Mouse (Mus musculus) heart, adult 8-10 months (tissue): ENCODE results near the gene Rasl2-9. TPM values are rescaled to one million over a fixed set of nuclear protein-coding genes. Genes with fewer than 3 reads are reported as not detected.
"Not testable (repeated sequence)": the region's sequence is repeated elsewhere in the genome, so short reads cannot be mapped to it uniquely, and the experiment has no call there.

Experiments
- DNase-seq: peaks from one replicate; pipeline ENCODE4 v3.0.0; 2022; ENCODE audit warnings: low spot score
- total RNA-seq, 4 experiments: library from RNA; stranded (reverse); gene quantifications; 2 replicates each; pipeline ENCODE4 v1.2.4; 2022

Gene Rasl2-9
- 1 to 10 TPM; 7.4 to 9.7 (median 8.9) TPM for total RNA-seq

- DNase-seq: peak; percentile 67
Observed at GRCm38 (mm10) chr7:5125549-5126406, at the start of gene Rasl2-9. Rasl2-9 (minus strand) TSS chr7:5125950.

DNA sequence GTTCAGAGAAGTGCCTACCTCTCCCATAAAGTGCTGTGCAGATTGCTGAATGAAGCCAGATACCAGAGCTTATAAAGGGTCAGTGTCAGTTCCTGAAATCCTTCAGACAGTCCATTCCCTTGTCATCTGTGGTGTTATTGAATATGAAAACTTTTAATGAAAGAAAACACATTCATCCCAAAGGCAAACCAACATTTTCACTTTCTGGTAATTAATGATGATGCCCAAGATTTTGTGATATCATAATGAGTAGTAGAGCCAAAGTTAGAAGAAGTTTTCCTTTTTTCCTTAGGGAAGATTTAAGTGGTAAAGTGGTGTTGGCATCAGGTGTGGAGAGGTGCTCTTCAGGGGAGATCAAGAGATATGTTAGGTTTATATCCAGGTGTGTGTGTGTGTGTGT, 23.8 kb upstream of the Rasl2-9 start, which contains the start of gene Vmn1r55:
Vmn1r55 (minus strand) TSS at position 101 of the 400 bp plus-strand sequence.
- DNase-seq: not testable (repeated sequence)

- peak; percentile 47 for DNase-seq
Observed at GRCm38 (mm10) chr7:5125078-5125477, 672 bp downstream of the Rasl2-9 start.

GRCm38 (mm10) chr7:5116850-5117249, 8.9 kb downstream of the Rasl2-9 start, which contains the start of gene Rfpl4:
Rfpl4 (minus strand) TSS chr7:5116950.
- DNase-seq: no peak

DNA sequence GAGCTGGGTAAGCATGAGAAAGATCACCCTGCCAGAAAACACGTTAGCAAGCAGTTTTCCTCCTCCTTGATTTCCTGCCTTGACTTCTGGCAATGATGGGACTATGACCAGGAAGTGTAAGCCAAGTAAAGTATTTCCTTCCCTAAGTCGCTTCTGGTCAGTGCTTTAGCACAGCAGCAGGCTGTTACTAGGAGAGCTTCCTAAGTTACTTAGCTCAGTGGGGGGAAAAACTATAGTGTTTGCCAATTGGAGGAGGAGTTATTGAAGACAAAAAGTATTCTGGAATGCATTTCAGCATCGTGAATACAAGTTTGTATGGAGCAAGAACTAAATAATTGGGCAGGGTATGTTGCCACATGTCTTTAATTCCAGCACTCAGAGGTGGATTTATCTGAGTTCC, 13.0 kb downstream of the Rasl2-9 start:
- no peak for DNase-seq

GRCm38 (mm10) chr7:5109301-5109700, 16.4 kb downstream of the Rasl2-9 start:
- DNase-seq: no peak

DNA sequence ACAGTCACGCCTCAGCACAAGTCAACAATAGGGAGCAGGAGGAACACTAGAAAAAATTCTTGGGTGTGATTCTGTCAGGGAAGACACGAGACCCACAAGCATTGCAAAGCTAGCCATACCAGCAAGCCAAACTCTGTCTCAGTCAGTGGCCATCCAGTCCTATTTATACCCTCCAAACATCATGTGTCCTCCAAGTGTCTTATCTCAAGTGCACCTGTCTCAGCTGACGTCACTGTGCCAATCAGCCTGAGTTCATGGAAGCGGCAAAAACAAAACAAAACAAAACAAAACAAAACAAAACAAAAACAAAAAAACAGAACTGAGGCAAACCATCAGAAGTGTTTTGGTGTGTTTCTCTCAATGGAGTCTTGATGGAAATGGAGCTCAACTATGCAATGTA, 17.5 kb downstream of the Rasl2-9 start:
- DNase-seq: no peak

GRCm38 (mm10) chr7:5102564-5102963, 23.2 kb downstream of the Rasl2-9 start:
- DNase-seq: no peak

GRCm38 (mm10) chr7:5101066-5101663, 24.6 kb downstream of the Rasl2-9 start:
- DNase-seq: peak; percentile 44

- DNase-seq: no peak
Observed at GRCm38 (mm10) chr7:5099796-5100195, 26.0 kb downstream of the Rasl2-9 start.

DNA sequence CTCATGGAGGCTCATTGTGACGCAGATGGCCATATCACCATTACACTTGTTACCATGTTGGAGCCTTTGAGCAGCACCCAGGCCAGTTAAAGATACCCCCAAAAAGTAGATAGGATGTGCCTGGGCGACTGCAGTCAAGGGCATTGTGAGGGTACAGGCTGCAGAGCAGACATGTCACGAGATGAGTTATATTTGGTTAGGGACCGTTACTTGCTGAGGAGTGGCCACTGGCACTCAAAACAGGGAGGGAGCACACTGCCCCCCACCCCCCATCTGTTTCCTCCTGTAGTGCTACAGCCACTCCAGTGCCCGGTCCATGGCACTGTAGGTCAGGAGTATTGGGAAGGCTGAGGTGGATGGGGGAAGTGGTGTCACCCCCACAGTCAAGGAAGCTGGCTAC, 27.0 kb downstream of the Rasl2-9 start:
- no peak for DNase-seq

DNA sequence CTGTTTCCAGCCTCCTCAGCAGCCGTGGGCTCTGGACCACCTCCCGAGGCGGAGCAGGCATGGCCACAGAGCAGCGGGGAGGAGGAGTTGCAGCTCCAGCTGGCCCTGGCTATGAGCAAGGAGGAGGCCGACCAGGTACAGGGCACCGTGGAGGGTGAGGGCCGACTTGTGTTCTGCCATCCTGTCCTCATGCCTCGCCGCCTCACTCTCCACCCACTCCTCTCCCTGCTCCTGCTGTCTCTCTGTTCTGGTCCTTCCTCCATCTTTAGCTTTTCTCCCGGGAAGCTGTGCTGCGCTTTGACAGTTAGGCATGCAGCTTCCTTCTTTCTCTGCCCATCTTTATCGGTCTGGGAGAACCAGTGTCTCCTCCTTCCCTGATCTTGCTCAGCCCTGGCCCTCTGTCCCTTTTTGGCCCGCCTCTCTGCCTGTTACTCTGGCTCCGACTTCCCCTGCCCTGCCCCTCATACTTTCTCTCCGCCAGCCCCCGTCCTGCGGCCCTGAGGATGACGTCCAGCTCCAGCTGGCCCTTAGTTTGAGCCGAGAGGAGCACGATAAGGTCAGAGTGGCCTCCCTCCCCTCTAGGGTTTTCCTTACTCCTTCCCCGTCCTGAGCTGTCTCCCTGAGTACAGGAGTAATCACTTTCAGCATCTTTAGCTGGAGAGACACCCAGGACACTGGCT, 32.8 kb downstream of the Rasl2-9 start:
- no peak for DNase-seq

DNA sequence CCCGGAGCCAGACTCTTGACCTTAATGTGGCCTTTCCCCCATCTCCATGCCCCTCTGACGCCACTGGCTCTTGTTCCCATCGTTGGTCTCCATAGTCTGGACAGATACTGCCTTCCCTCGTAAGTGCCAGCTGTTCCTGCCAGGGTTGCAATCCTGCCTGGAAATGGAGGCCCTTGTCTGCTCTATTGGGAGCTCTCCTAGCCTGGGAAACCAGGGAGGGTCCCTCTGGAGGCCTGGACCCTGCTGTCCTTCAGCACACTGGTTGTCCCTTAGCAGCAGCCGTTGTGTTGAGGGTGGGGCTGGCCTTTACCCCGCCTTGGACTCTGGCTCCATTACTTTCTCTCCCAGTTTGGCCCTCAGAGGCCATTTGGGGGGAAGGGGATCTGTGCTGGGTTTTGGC, 33.4 kb downstream of the Rasl2-9 start:
- DNase-seq: no peak

DNA sequence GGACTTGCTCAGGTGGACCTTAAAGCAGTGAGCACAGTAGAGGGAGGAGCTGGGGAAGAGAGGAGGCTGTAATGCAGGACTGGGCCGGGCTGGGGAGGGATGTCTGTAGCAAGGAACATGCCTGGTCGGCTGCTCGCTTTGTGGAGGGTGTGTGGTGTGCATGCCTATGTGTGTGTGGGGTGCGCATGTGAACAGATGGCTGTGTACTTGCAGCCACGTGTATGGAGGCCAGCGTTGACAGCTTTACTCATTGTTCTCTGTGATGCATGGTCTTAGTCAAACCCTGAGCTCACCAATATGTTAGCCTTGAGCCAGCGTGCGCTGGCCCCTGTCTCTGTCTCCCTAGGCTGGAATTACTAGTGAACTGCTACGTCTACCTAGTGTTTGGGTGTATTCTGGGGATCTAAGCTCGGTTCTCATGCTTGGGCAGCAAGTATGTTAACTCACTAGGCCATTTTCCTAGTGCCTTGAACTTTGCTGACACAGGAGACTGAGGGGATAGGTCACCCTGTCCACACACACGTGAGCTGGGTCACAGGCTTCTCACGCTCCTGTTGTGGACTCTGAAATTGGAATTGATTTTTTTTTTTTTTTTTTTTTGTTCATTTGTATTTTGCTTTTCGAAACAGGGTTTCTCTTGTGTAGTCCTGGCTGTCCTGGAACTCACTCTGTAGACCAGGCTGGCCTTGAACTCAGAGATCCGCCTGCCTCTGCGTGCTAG, 34.6 kb downstream of the Rasl2-9 start:
- no peak for DNase-seq

DNA sequence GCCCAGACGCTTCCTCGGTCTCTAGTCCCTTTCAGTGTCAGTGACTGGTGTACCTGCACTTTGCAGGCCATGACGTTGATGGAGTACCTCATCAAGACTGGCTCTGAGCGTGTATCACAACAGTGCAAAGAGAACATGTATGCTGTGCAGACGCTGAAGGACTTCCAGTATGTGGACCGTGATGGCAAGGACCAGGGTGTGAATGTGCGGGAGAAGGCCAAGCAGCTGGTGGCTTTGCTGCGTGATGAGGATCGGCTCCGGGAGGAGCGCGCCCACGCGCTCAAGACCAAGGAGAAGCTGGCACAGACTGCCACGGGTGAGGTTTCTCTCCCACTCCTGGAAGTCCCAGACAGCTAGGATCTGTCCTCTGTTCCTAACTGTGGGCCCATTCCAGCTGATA, 35.9 kb downstream of the Rasl2-9 start:
- DNase-seq: no peak

DNA sequence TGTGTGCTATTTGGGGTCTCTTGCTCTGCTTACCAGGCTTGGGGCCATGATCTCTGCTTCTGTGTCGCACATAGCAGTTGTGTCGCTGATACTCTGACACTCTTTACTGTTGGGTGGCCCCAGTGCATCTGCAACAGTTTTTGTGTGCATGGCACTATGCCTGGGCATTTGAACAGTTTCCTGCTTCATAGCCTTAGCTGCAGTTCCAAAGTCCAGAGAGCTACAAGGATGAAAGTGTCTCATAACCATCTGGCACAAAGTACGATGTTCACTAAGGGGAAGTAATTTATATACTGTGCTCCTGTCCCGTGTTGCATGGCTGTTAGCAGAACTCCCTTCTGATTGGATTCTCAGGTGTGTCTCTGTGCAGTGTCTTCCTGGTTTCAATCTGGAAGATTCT, 37.9 kb downstream of the Rasl2-9 start:
- DNase-seq: no peak

- no peak for DNase-seq
Observed at GRCm38 (mm10) chr7:5086921-5087440, 38.8 kb downstream of the Rasl2-9 start.

DNA sequence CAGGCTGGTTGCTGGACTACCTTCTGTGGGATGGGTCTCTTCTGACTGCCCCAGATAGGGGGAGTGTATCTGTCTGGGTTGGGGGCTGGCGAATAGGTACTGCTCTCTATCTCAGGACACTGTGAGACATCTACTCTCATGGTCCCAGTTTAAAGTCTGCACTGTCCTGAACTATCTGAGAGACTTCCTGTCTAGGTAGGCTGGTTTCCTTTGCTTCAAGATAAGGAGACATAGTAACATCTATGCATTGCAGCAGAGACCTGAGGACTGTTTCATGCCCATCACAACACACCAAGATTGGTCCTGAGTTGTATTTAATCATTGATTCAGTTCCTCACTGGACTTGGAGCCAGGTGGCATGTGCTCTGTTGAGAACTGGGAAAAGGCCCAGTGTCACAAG, 40.2 kb downstream of the Rasl2-9 start:
- no peak for DNase-seq

- no peak for DNase-seq
Observed at GRCm38 (mm10) chr7:5083325-5084105, 42.2 kb downstream of the Rasl2-9 start.

GRCm38 (mm10) chr7:5081939-5082338, 43.8 kb downstream of the Rasl2-9 start:
- no peak for DNase-seq

GRCm38 (mm10) chr7:5081241-5081640, 44.5 kb downstream of the Rasl2-9 start:
- DNase-seq: no peak
